In genomic region chr3:108291036-108291799, GRCm38 (mm10) we compare ENCODE assay signal across 16 mouse cellular contexts. TPM values are rescaled to one million over a fixed set of nuclear protein-coding genes. Genes with fewer than 3 reads are reported as not detected.
A peak's percentile ranks its signal among the peaks of the same experiment; 100 is the strongest.
DNase-seq lines count a peak whose midpoint lies in the region; ATAC-seq and TF ChIP-seq lines count a peak whose summit lies in the region.
"Had no signal": no experiment of that assay in that cellular context is flagged by ENCODE, and none has a peak within 500 bp of the region (broad histone marks: within the 10 kb centered on the region; RNA-seq: fewer than 3 reads in every experiment).

No protein-coding gene starts in this region.

- no peak for TF ChIP-seq POLR2A in lung, adult 2 months (IDR thresholded peaks at IDR 0.05; ENCODE audit: borderline replicate concordance, extremely low read depth, low read depth, low read length)

- H3K36me3 ChIP-seq in kidney, embryonic 16.5 days (ENCODE audit: insufficient read depth, low read length): no peaks in the 10 kb centered on the region
- H3K36me3 ChIP-seq: embryonic facial prominence, embryonic 13.5 days; limb, embryonic 15.5 days had no signal

- peaks cover 47% of the 10 kb centered on the region for H3K4me1 ChIP-seq in lung, adult 2 months (ENCODE audit: control insufficient read depth, insufficient read depth, low read length)
- peaks cover 55% of the 10 kb centered on the region for H3K4me1 ChIP-seq in kidney, embryonic 16.5 days (ENCODE audit: insufficient read depth, low read length)

- TF ChIP-seq CTCF in gastrocnemius, adult 2 months (IDR thresholded peaks at IDR 0.05): no peak
- TF ChIP-seq CTCF in lung, adult 2 months (IDR thresholded peaks at IDR 0.05; ENCODE audit: insufficient read depth, low read length): no peak

- peak; percentile 20; the same call in 1 of the 2 replicates for ATAC-seq in kidney, embryonic 16.5 days (ENCODE audit: low FRiP score, low TSS enrichment)
- peak; percentile 75 for ATAC-seq in megakaryocyte-erythroid progenitor cell, adult 5-6 weeks (replicated peaks; ENCODE audit: low FRiP score, low TSS enrichment, poor library complexity, severe bottlenecking)
- ATAC-seq: forebrain, embryonic 16.5 days had no signal

- intact Hi-C loops in gastrocnemius, adult 2 months (cut with DNase I): no loop called here
- intact Hi-C loops in left cerebral cortex, postnatal 10 days (cut with DNase I): no loop called here
- intact Hi-C loops in gastrocnemius, postnatal 36 days (cut with DNase I): no loop called here

- H3K9me3 ChIP-seq in kidney, embryonic 16.5 days (ENCODE audit: low read length): no peaks in the 10 kb centered on the region
- H3K9me3 ChIP-seq: embryonic facial prominence, embryonic 13.5 days; limb, embryonic 15.5 days had no signal

- H3K9ac ChIP-seq in kidney, embryonic 16.5 days (replicated peaks; ENCODE audit: low read length): no peak overlapping the region
- H3K9ac ChIP-seq: embryonic facial prominence, embryonic 13.5 days; limb, embryonic 15.5 days had no signal

- 60% methylated on average over 17 of the region's 17 CpGs for WGBS in lung, adult 2 months
- WGBS in kidney, embryonic 16.5 days: 65% methylated on average over 17 of the region's 17 CpGs

- H3K27ac ChIP-seq in gastrocnemius, adult 2 months: peak overlapping the region; percentile 80
- H3K27ac ChIP-seq in kidney, embryonic 16.5 days (ENCODE audit: low read length): peak overlapping the region; percentile 25; the same call in 1 of the 2 replicates
- H3K27ac ChIP-seq: embryonic facial prominence, embryonic 13.5 days; left cerebral cortex, adult 2 months; limb, embryonic 15.5 days; macrophage had no signal

- no peaks in the 10 kb centered on the region for H3K27me3 ChIP-seq in kidney, embryonic 16.5 days (ENCODE audit: insufficient read depth, low read length)
- H3K27me3 ChIP-seq: embryonic facial prominence, embryonic 13.5 days; limb, embryonic 15.5 days had no signal

- no peak overlapping the region for H3K4me3 ChIP-seq in gastrocnemius, adult 2 months
- H3K4me3 ChIP-seq in lung, adult 2 months (replicated peaks; ENCODE audit: extremely low read depth, low read depth, low read length): no peak overlapping the region
- no peak overlapping the region for H3K4me3 ChIP-seq in kidney, embryonic 16.5 days (ENCODE audit: low read length)
- H3K4me3 ChIP-seq: embryonic facial prominence, embryonic 13.5 days; left cerebral cortex, adult 2 months; limb, embryonic 15.5 days had no signal

- DNase-seq in gastrocnemius, adult 2 months: no peak
- DNase-seq in gastrocnemius, adult 18-20 months (ENCODE audit: low spot score): no peak
- peak; percentile 42 for DNase-seq in lung, adult 2 months
- DNase-seq in lung, postnatal 10 days: no peak
- DNase-seq in left cerebral cortex, postnatal 10 days (ENCODE audit: extremely low spot score in 1 of 2, low spot score in 2 of 2): no peak
- DNase-seq in gastrocnemius, postnatal 36 days: no peak
- DNase-seq: cerebellum, postnatal 25 days; right cerebral cortex, postnatal 14 days; thymus, postnatal 25 days had no signal

- H3K4me2 ChIP-seq in kidney, embryonic 16.5 days (replicated peaks; ENCODE audit: low read depth, low read length): no peak overlapping the region
- H3K4me2 ChIP-seq: embryonic facial prominence, embryonic 13.5 days; limb, embryonic 15.5 days had no signal

RNA-seq across cellular contexts. Expression of gene Sort1, which starts 7.3 kb away (rescaled TPM):
- 10 to 100 TPM; 28.4 to 56.4 TPM for total RNA-seq in gastrocnemius, adult 2 months (2021)
- total RNA-seq in gastrocnemius, adult 18-20 months (2021): 10 to 100 TPM; 41.8 to 46.3 TPM
- 104 and 141 TPM in 2 replicates for polyA plus RNA-seq in lung, adult 2 months (2012; rRNA removed)
- 7.6 and 8.5 TPM in 2 replicates for polyA plus RNA-seq in kidney, embryonic 16.5 days (2015; fragmentation: Nextera tagmentation; extraction: Ambion mirVana)
- 4.5 and 7.6 TPM in 2 replicates for total RNA-seq in megakaryocyte-erythroid progenitor cell, adult 5-6 weeks (2014; fragmentation: Nextera tagmentation)
- total RNA-seq in megakaryocyte-erythroid progenitor cell, adult 5-6 weeks (2017): 5.8 and 7.7 TPM in 2 replicates
- 100 to 1,000 TPM; 176 to 177 TPM for total RNA-seq in left cerebral cortex, postnatal 10 days (2021)
- 10 to 100 TPM; 36.7 to 37.8 TPM for total RNA-seq in gastrocnemius, postnatal 36 days (2021)

RNA-seq across cellular contexts. Expression of gene Psma5, which starts 34.5 kb away (rescaled TPM):
- total RNA-seq in gastrocnemius, adult 2 months (2021): 10 to 100 TPM; 51.8 to 55.7 TPM
- total RNA-seq in gastrocnemius, adult 18-20 months (2021): 10 to 100 TPM; 50.6 to 56.2 TPM
- polyA plus RNA-seq in lung, adult 2 months (2012; rRNA removed): 22.6 and 37.4 TPM in 2 replicates
- 282 and 321 TPM in 2 replicates for polyA plus RNA-seq in kidney, embryonic 16.5 days (2015; fragmentation: Nextera tagmentation; extraction: Ambion mirVana)
- total RNA-seq in megakaryocyte-erythroid progenitor cell, adult 5-6 weeks (2014; fragmentation: Nextera tagmentation): 223 and 248 TPM in 2 replicates
- total RNA-seq in megakaryocyte-erythroid progenitor cell, adult 5-6 weeks (2017): 358 and 414 TPM in 2 replicates
- 10 to 100 TPM; 91.4 to 92.5 TPM for total RNA-seq in left cerebral cortex, postnatal 10 days (2021)
- total RNA-seq in gastrocnemius, postnatal 36 days (2021): 10 to 100 TPM; 43.6 to 48.1 TPM
